Mouse (Mus musculus) ES-Bruce4 (cell line): ENCODE measurements around the gene Eea1.

ENCODE experiments used
- CTCF ChIP-seq: IDR thresholded peaks from one replicate; pipeline ENCODE4 v1.8.1; 2011; ENCODE audit warnings: low read depth, low read length
- EP300 ChIP-seq: IDR thresholded peaks from 2 replicates; pipeline ENCODE4 v1.6.1; 2011; ENCODE audit warnings: low read depth, low read length; ENCODE audit not compliant: insufficient read depth
- POLR2A ChIP-seq: IDR thresholded peaks from one replicate; pipeline ENCODE4 v1.8.1; 2011; ENCODE audit warnings: low read length; ENCODE audit not compliant: insufficient read depth

GRCm38 (mm10) chr10:95989731-95990130 lies 49.3 kb downstream of the Eea1 start:
- TF ChIP-seq POLR2A, result no peak
- no peak for TF ChIP-seq CTCF
- TF ChIP-seq EP300, result no peak
